Mouse (Mus musculus) lung, adult 2 months (tissue): ENCODE results near the gene Borcs8. TPM values are rescaled to one million over a fixed set of nuclear protein-coding genes. Genes with fewer than 3 reads are reported as not detected.

Experiments
- DNase-seq: peaks from one replicate; pipeline ENCODE4 v3.0.0; 2022
- H3K4me1 ChIP-seq: fragments of 200-500 bp; 2 replicates; pipeline ENCODE4 v1.6.1; 2011; ENCODE audit warnings: low read length; ENCODE audit not compliant: control insufficient read depth, insufficient read depth
- H3K4me3 ChIP-seq: fragments of 200-500 bp; replicated peaks from 2 replicates; pipeline ENCODE3; 2011; ENCODE audit warnings: low read depth, mild to moderate bottlenecking, control low read depth, low read length; ENCODE audit errors: extremely low read depth
- CTCF ChIP-seq: fragments of 200-500 bp; IDR thresholded peaks from 2 replicates; pipeline ENCODE4 v1.5.1; 2011; ENCODE audit warnings: mild to moderate bottlenecking, low read length, control low read depth; ENCODE audit not compliant: insufficient read depth
- POLR2A ChIP-seq: fragments of 200-500 bp; IDR thresholded peaks from 2 replicates; pipeline ENCODE4 v1.6.1; 2011; ENCODE audit warnings: low read depth, mild to moderate bottlenecking, control low read depth, low read length, borderline replicate concordance; ENCODE audit errors: extremely low read depth
- WGBS: fragments of 180-500 bp; shearing (Covaris S2); methylation state at CpG from one replicate; pipeline ENCODE4 v1.1.7; 2018; 5-methylcytosine and 5-hydroxymethylcytosine counted together
- polyA plus RNA-seq: library from polyadenylated mRNA; depleted of rRNA; stranded (reverse); fragments of >200 nt; gene quantifications from 2 replicates; pipeline ENCODE4 v1.2.3, GENCODE M21; 2012; rRNA removed

Gene Borcs8
- polyA plus RNA-seq, 1 experiment = 79.0 TPM

GRCm38 (mm10) chr8:70193238-70193637 lies 53.9 kb downstream of the Borcs8 start:
- Histone ChIP-seq H3K4me3 (no peak overlapping the region), H3K4me1 (no peaks in the 10 kb centered on the region)
- DNase-seq = no peak
- TF ChIP-seq CTCF = no peak
- no peak for TF ChIP-seq POLR2A
- 78% methylated on average over 5 of the region's 5 CpGs for WGBS

DNA sequence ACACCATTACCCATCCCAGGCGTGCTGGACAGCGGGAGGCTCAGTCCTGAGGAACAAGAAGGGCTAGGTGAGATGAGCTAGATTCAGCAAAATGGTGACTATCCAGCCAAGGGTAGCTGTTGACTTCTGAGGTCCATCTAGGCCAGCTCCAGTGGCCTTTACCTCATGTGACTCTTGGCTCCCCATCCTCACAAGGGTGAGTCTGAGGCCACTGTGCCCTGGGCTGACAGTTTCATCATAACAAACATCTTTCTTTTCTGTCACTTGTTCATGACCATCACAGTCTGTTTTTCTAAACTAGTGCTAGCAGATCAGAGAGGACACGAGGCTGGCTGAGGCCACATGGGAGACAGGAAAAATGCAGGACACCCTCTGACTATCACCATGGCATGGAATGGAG lies 54.9 kb downstream of the Borcs8 start:
- TF ChIP-seq POLR2A (no peak), CTCF (no peak)
- DNase-seq = no peak
- H3K4me1 ChIP-seq = no peaks in the 10 kb centered on the region
- WGBS = 69% methylated on average over 3 of the region's 3 CpGs
- no peak overlapping the region for H3K4me3 ChIP-seq

DNA sequence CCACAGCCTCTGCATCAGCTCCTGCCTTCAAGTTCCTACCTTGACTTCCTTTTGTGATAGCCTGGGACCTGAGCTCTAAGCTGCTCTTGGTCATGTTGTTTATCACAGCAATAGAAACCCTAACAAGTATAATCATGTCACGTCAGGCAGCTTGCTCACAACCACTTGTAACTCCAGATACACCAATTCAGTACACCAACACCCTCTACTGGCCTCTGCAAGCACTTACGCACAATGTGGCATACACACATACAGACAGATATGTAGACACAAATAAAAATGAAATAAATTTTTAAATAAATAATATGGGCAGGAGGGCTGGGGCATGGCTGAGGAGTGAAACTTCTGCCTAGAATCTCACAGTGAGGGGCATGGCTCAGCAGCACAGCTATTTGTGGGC lies 56.5 kb downstream of the Borcs8 start:
- H3K4me1 ChIP-seq = peaks cover 5% of the 10 kb centered on the region; the same call in 1 of the 2 replicates
- TF ChIP-seq CTCF = no peak
- TF ChIP-seq POLR2A = no peak
- DNase-seq = no peak
- 83% methylated on average over 2 of the region's 2 CpGs for WGBS
- H3K4me3 ChIP-seq = no peak overlapping the region

Other genes with a start within 250 kb of the Borcs8 start
- gene Tssk6, start 237.3 kb upstream of the Borcs8 start, polyA plus RNA-seq = 0.70 and 1.0 TPM in 2 replicates
- gene Ndufa13, start 236.9 kb upstream of the Borcs8 start, polyA plus RNA-seq = 96.8 and 103 TPM in 2 replicates
- 3.5 and 5.3 TPM in 2 replicates for gene Yjefn3, start 236.8 kb upstream of the Borcs8 start, polyA plus RNA-seq
- gene Gatad2a, start 143.1 kb upstream of the Borcs8 start, polyA plus RNA-seq = 78.1 and 81.8 TPM in 2 replicates
- 82.3 and 88.5 TPM in 2 replicates for gene Mau2, start 96.8 kb upstream of the Borcs8 start, polyA plus RNA-seq
- gene Sugp1, start 96.7 kb upstream of the Borcs8 start, polyA plus RNA-seq = 7.8 and 11.9 TPM in 2 replicates
- gene Tm6sf2, start 66.6 kb upstream of the Borcs8 start, polyA plus RNA-seq = 7.2 and 7.4 TPM in 2 replicates
- gene Hapln4, start 56.0 kb upstream of the Borcs8 start, polyA plus RNA-seq = 0.07 and 0.11 TPM in 2 replicates
- gene Ncan, start 18.6 kb upstream of the Borcs8 start, polyA plus RNA-seq = 0.10 and 0.15 TPM in 2 replicates
- 10.7 and 14.6 TPM in 2 replicates for gene Nr2c2ap, start 8.2 kb upstream of the Borcs8 start, polyA plus RNA-seq
- 19.0 and 28.6 TPM in 2 replicates for gene Rfxank, start 345 bp upstream of the Borcs8 start, polyA plus RNA-seq
- gene Mef2b, start 212 bp downstream of the Borcs8 start, polyA plus RNA-seq = 0.31 and 0.50 TPM in 2 replicates
- 101 and 105 TPM in 2 replicates for gene Tmem161a, start 32.9 kb downstream of the Borcs8 start, polyA plus RNA-seq
- gene Slc25a42, start 72.8 kb downstream of the Borcs8 start, polyA plus RNA-seq = 26.9 and 29.6 TPM in 2 replicates
- 26.6 and 31.0 TPM in 2 replicates for gene Sugp2, start 94.7 kb downstream of the Borcs8 start, polyA plus RNA-seq
- gene Armc6, start 95.0 kb downstream of the Borcs8 start, polyA plus RNA-seq = 14.5 and 15.1 TPM in 2 replicates
- gene Homer3, start 143.3 kb downstream of the Borcs8 start, polyA plus RNA-seq = 75.0 and 111 TPM in 2 replicates
- 37.2 and 43.0 TPM in 2 replicates for gene Ddx49, start 163.0 kb downstream of the Borcs8 start, polyA plus RNA-seq
- gene Cope, start 163.0 kb downstream of the Borcs8 start, polyA plus RNA-seq = 308 and 342 TPM in 2 replicates
- gene Cers1, start 176.3 kb downstream of the Borcs8 start, polyA plus RNA-seq = 2.7 TPM in 2 replicates
- gene Gdf1, start 190.3 kb downstream of the Borcs8 start, polyA plus RNA-seq = 1.1 and 1.5 TPM in 2 replicates
- 35.8 and 36.7 TPM in 2 replicates for gene Upf1, start 213.8 kb downstream of the Borcs8 start, polyA plus RNA-seq
- gene Comp, start 234.1 kb downstream of the Borcs8 start, polyA plus RNA-seq = 0.51 and 1.3 TPM in 2 replicates